Mouse (Mus musculus) adrenal gland (tissue): ENCODE results near the gene Sppl3.

Experiments used
- intact Hi-C: fragments of 180-260 bp; cut with DNase I; formaldehyde crosslinking; loops from one replicate; pipeline ENCODE4 v1.15.1; 2025
- long read RNA-seq, 2 experiments: library from polyadenylated mRNA; unstranded; transcript quantifications; one replicate each; pipeline ENCODE4 v2.0.0; 2020; ENCODE audit warnings: borderline replicate concordance in 1 of 2; ENCODE audit not compliant: insufficient replicate concordance in 1 of 2

The Sppl3 gene
- long read RNA-seq, experiment 1, partial matches to known transcripts = 5 of 7 reads
- long read RNA-seq, experiment 1, other reads (novel, unspliced or antisense) = 0 of 7 reads
- long read RNA-seq, experiment 2, transcript Sppl3-201 (11 exons, 3,204 nt) = major isoform, 6 of 16 reads
- long read RNA-seq, experiment 2, partial matches to known transcripts = 5 of 16 reads
- long read RNA-seq, experiment 2, other reads (novel, unspliced or antisense) = 3 of 16 reads

DNA sequence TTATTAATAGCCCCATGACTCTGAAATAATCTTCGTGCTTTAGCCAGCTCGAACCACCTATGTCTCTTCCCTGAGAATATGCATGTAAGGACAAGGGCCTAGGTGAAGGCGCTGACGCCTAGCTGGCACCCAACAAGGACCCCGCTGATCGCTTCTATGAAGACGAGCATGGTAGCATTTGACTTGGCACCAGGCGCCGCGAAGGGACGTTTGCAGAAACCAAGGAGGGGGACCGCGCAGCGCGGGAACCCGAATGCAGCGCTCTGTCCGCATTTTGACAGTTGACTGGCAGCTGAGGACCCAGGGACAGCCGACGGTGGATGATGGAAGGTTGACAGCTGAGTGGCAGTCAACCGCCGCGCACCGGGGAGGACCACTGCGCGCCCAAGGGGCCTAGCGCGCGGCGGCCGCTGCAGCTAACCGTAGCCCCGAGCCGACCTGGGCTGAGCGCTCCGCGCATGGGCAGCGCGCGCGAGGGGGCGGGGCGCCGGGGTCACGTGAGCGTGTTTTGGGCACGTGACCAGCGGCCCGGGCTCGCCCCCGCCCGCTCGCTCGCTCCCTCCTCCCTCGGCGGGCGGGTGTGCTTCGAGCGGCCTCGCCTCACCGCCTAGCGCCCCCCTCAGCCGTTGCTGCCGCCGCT lies at the start of gene Sppl3:
TSS of gene Sppl3 (plus strand) at position 561 of the 640 bp plus-strand sequence.
- intact Hi-C loops = no loop called here

DNA sequence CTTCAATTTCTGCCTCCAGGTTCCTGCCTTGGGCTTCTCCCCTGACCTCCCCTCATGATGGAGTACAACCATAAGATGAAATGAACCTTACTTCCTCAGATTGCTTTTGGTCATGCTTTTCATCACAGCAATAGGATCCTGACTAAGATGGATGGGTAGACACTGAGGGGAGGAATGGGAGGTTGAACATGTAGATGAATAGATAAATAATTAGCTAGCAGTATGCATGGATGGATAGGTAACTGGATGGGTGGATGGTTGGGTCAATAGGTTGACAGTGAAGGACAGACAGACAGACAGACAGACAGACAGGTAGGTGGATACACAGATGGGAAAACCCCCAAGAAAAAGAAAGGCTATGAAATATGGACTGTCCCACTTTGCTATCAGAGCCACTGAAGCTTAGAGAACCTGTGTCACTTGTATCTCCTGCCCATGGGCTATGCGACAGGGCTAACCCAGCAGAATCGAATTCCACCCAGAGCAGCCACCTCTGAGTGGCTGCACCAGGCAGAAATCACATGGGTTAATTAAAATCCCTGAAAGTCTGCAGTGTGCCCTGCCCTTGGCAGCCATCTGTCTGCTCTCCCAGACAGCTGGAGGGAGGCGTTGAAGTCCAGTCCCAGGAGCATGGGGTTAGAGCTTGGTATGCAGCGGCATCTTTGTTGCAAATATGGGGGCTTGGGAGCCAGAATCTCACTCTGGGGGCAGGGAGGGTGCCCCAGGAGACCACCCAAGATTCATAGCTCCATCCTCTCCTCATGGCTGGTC lies 49.2 kb upstream of the Sppl3 start:
- intact Hi-C loops = no loop called here

- intact Hi-C loops = no loop called here
Observed at GRCm38 (mm10) chr5:114964315-114964966, 46.5 kb upstream of the Sppl3 start.

GRCm38 (mm10) chr5:114964967-114965898 lies 45.7 kb upstream of the Sppl3 start:
- intact Hi-C loops = no loop called here

GRCm38 (mm10) chr5:114967523-114968268 lies 43.2 kb upstream of the Sppl3 start:
- intact Hi-C loops = no loop called here

DNA sequence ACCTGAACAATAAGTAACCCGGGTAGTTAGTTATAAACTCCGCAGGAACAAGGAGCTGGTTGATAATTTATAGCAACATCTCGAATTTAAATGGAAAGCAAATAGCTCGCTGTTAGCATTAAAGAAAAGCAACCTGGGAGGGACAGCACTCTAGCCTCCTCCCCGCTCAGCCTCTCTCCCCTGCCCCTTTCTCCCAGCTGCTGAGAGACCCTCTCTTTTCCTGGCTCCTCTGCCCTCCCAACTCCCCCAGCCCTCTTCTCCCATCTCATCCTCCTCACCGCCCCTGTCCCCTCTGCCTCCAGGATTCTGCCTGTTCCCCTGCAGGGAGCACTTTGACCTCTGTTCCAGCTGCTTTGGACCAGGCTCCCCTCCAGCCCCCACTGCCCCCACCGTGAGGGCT lies 42.3 kb upstream of the Sppl3 start:
- intact Hi-C loops = no loop called here

GRCm38 (mm10) chr5:114969064-114969463 lies 41.9 kb upstream of the Sppl3 start:
- intact Hi-C loops = no loop called here

DNA sequence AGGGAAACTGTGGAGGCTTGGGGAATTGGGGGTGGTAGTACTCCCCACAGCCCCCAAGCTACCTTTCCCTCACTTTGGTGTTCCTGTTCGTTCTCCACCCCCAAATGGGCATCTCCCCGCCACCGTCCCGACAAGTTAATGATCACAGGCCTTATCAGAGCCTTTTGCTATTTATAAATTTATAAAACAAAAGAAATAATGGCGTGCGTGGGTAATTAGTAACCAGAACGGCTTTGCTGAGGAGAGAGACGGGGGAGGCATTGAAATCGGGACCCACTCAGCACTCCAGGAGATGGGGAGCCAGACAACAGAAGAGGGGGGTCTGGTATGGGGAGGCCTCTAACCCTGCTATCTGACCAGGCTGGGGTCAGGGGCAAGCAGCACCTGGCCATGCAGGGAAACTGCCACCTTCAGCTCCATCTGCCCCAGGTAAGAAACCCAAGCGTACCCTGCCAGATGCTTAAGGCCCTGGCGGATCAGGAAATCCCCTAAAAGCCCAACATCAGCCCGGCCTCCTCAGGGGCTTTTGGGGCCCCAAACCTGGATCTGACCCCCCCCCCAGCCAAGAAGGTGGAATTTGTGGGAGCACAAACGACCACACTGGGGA lies 41.2 kb upstream of the Sppl3 start:
- intact Hi-C loops = no loop called here

GRCm38 (mm10) chr5:114970824-114971227 lies 40.1 kb upstream of the Sppl3 start, which contains the start of gene Hnf1a:
Gene Hnf1a, minus strand, starts transcription at chr5:114971094.
- intact Hi-C loops = no loop called here

GRCm38 (mm10) chr5:114972201-114972600 lies 38.7 kb upstream of the Sppl3 start:
- intact Hi-C loops = no loop called here

DNA sequence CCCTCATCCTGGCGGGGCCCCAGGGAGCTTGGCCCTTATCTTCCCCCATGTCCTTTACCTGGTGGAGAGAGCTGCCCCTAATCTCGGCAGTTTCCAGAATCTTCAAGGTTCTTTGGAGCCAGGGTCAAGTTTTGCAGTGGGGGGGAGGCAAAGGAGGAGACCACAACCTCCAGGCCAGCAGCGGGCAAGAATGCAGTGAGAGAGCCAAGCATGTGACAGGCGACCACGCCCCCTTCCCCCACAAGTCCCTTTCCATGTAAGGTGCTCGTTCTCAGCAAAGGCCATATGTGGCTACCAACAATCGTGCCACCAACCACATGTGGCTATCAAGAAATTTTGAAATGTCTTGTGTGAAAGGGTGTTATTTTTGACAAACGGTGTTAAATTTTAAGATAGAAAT lies 37.8 kb upstream of the Sppl3 start:
- intact Hi-C loops = no loop called here

- intact Hi-C loops = loop anchor here (5.0 kb wide), 1 partner anchor 255 kb away; no protein-coding TSS in a partner anchor
Observed at GRCm38 (mm10) chr5:114976935-114977334, 34.0 kb upstream of the Sppl3 start.

GRCm38 (mm10) chr5:114978473-114978872 lies 32.5 kb upstream of the Sppl3 start:
- intact Hi-C loops = loop anchor here (5.0 kb wide), 1 partner anchor 254 kb away; no protein-coding TSS in a partner anchor

- intact Hi-C loops = loop anchor here (1.0 to 5.0 kb wide), 2 partner anchors 97 to 253 kb away; no protein-coding TSS in a partner anchor
Observed at GRCm38 (mm10) chr5:114978888-114979249, 32.1 kb upstream of the Sppl3 start.

- intact Hi-C loops = loop anchor here (1.0 to 5.0 kb wide), 2 partner anchors 97 to 253 kb away; no protein-coding TSS in a partner anchor
Observed at GRCm38 (mm10) chr5:114979250-114980121, 31.5 kb upstream of the Sppl3 start.

- intact Hi-C loops = no loop called here
Observed at GRCm38 (mm10) chr5:114980122-114980748, 30.7 kb upstream of the Sppl3 start.

DNA sequence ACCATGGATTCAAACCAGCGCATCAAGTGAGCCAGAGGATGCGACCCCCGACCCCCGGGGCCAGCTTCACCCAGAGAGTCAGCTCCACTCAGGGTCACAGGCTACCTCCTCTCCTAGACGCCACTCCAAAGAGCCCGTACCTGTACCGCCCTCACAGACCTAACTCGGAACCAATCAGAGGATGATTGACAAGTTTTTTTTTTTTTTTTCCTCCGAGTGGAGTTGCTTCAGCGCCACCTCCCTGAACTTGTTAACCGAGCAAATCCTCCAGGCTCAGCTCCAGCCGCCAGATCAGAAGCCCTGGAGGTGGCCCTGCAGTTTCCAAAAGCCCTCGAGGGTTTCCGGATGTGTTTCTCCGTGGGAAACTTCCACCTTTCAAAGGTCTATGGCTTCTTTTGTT lies 28.9 kb upstream of the Sppl3 start:
- intact Hi-C loops = no loop called here

DNA sequence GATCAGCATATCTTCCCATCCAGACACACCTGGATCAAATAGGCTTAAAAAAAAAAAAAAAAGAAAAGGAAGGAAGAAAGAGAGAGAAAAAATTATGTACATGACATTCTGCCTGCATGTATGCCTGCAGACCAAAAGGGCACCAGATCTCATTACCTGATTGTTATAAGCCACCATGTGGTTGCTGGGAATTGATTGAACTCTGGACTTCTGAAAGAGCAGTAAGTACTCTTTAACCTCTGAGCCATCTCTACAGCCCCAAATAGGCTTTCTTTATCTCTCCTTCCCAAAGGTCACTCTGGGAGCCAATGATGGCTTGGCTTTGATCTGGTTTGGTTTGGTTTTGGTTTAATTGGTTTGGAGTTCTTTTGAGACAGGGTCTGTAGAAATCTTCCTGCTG lies 25.9 kb upstream of the Sppl3 start:
- intact Hi-C loops = no loop called here
